Mouse (Mus musculus): ENCODE measurements around the gene Nufip1. TPM values are rescaled to one million over a fixed set of nuclear protein-coding genes. Genes with fewer than 3 reads are reported as not detected.
"Not testable (repeated sequence)": the region's sequence is repeated elsewhere in the genome, so short reads cannot be mapped to it uniquely, and the experiment has no call there.

Gene Nufip1
- total RNA-seq, 2 experiments from 2014 or later: 5.1 to 5.3 TPM

DNA sequence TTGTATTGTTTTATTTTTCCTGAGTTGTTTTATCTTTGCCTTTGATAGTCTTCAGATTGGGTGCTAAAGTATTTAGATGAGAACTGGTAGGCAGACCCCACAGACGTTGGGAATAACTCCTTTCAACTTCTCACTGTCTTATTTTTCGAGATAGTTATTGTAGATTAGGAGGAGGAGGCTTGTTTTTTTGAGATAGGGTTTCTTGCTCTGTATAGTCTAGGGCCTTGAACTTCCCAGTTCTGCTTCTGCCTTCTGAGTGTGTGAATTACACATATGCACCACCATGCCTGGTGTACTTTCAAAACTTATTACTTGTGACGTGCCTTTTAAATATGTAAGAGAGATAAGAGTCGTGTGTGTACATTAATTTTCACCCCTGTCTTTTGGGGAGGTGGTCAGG, 17.5 kb downstream of the Nufip1 start:
- no peak for DNase-seq
- intact Hi-C loops (cut with DNase I): no loop called here

DNA sequence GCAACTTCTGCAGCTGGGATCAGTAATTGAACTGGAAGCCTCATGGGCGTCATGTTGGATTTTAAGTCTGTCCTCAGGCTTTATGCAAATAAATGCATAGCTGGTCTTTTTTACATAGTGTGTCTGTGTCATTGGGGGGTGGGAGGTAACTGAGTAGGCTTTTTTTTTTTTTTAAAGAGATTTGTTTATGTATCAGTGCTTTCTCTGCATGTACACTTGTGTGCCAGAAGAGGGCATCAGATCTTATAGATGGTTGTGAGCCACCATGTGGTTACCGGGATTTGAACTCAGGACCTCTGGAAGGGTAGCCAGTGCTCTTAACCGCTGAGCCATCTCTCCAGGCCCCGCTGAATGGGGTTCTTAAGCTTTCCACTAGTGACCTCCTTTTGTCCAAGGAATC, 24.3 kb downstream of the Nufip1 start:
- intact Hi-C loops (cut with DNase I): no loop called here
- DNase-seq: no peak

DNA sequence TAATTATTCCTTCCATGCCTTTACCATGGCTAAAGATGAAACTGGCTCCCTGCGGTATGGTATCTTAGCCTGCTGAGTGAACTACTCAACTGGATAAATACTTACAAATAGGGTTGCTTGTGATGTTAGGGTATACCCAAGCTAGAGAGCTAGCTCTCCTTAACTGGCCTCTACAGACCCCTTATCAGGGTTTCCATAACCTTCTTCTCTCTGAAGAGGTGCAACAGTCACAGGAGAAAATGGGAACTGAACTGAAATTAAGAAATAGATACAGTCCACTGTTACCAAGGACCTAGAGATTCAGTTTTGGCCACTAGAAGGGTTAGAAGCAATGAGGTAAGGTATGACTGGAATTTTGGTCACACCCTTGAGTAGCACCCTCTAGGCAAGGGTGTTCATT, 34.6 kb downstream of the Nufip1 start:
- intact Hi-C loops (cut with DNase I): no loop called here
- DNase-seq: no peak

DNA sequence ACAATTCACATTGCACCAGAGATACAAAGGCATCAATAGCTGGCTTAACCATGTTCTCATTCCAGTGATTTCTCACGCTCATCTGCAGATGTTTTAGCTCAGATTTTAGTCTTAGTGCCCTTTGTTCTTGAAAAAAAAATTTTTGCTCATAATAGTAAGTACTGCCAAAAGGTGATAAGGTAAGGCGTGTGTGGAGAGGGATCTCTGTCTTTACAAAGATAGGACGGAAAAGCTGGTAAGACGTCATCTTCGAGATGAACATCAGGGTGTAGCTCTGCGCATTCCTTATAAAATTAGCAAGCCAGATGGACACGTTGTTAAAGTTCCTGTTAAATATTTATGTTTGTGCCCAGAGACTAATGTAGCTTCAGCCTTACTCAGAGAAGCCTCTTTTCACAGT, 35.2 kb downstream of the Nufip1 start:
- intact Hi-C loops (cut with DNase I): no loop called here
- DNase-seq: no peak

DNA sequence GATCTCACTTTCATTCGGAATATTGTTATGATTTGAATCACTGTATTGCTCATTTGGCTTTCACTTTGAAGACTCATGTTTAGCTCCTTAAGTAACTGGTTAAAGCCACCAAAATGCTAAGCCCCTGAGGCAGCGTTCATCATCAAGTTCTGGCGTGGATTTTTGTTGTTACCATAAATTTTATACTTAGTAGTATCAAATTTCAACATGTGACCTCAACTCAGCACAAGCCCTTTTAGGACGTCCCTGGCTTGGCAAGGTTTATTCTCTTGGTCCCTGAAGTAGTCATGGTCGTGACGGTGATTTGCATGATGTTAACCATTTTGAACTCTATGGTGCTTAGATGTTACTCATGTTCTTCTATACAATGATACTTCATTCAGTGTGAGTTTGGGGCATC, 36.4 kb downstream of the Nufip1 start:
- no peak for DNase-seq
- intact Hi-C loops (cut with DNase I): no loop called here

DNA sequence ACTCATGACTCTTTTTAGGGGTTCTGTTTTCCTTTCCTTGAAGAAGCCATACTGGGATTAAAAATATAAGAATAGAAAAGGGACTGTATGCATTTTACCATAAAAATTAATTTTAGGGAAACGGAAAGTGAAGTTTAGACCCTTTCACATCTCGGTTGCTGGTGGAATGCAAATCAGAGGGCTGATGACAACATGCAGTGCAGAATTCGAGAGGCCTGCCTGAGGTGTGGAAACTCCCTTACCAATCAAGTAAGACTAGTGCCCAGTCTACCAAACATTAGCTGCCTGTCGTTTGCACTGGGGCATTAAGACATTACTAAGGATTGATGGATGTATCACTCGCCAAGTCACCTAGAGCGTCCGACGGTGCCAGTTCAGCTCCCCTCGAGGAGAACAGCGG, 37.6 kb downstream of the Nufip1 start:
- DNase-seq: no peak
- intact Hi-C loops (cut with DNase I): no loop called here

DNA sequence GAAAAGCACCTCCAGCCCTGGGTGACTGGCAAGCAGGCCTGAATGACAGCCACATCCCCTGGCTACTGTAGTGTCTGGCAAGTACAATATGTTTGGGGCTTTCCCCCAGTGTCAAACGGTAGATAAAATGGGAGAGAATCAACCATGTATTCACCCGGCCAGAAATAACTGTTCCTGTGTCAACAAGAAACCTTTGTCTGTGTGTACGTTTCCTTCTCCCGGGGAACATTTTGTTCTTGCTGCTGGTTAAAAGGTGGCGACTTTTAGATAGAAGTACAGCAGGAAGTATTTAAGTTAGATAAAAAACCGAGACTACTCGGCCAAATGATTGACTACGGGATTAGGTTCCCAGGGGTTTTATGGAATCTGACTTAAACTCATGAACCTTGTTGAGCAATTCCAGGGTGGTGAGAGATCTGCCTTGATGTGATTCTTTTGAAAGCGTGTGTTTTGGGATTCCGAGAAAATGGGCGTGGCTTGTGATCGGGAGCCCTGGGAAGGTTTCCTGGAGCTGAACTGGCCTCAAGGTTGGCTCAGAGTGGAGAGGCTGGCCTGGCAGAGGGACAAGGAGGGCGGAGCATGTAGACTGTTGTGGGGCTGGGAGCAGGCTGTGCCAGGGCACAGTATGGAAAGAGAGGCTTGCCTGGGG, 39.0 kb downstream of the Nufip1 start:
- DNase-seq: peak; percentile 89 to 90
- intact Hi-C loops (cut with DNase I): loop anchor here (10.0 kb wide), 1 partner anchor 865 kb away; no protein-coding TSS in a partner anchor

DNA sequence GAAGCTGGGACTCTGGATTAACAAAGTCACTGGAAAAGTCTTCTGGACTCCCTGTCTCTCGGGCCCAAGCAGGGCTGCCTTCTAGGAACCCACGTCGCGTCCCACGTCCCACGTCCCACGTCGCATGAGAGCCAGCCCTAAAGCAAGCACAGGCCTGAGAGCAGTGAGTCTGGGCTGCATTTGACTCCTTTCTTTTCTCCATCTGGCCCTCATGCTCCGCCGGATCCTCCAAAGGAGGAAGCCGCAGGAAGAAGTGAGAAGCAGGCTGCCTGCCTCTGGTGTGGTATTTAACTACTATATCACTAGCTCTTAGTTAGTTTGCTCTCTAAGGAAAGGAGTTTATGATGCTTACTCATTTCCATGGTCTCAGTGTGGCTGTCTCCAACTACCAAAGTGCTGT, 39.8 kb downstream of the Nufip1 start:
- intact Hi-C loops (cut with DNase I): loop anchor here (10.0 kb wide), 1 partner anchor 864 kb away; no protein-coding TSS in a partner anchor
- DNase-seq: no peak

DNA sequence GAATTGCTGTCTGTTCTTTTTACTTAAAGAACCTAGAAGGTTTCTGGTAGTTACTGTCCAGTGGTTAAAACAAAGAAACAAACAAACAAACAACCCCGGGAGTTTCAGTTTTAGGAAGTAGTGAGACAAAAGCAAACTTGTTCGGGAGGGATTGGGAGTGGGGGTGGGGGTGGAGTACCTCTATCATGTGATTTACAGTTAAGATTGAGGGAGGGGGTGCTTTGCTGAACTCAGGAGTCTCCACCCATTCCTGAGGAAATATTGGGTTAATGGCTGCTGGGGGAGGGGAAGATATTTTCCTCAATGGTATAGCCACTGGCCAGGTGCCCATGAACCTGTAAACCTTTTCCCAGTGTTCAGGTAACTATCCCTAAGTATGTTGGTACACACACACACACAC, 40.3 kb downstream of the Nufip1 start:
- intact Hi-C loops (cut with DNase I): loop anchor here (10.0 kb wide), 1 partner anchor 864 kb away; no protein-coding TSS in a partner anchor
- no peak for DNase-seq

DNA sequence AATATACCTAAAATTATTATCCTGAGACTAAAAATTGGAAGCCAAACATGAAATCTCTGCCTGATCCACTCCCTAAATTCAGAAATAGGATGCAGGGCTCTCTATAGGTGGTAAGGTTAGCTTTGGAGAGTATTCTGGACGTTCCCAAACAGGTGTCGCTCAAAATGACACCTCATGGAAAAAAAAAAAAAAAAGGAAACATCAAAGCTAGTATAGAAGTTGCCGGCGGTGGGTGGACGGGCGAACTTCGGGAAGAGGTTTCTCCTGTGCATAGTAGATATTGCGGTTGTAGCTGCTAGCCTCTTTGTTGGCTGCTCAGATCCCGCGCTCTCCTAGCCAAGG, 41.1 kb downstream of the Nufip1 start:
- intact Hi-C loops (cut with DNase I): loop anchor here (1.0 to 10.0 kb wide), 3 partner anchors 263 to 863 kb away; partner anchors contain the start of gene Tsc22d1
- DNase-seq: no peak

DNA sequence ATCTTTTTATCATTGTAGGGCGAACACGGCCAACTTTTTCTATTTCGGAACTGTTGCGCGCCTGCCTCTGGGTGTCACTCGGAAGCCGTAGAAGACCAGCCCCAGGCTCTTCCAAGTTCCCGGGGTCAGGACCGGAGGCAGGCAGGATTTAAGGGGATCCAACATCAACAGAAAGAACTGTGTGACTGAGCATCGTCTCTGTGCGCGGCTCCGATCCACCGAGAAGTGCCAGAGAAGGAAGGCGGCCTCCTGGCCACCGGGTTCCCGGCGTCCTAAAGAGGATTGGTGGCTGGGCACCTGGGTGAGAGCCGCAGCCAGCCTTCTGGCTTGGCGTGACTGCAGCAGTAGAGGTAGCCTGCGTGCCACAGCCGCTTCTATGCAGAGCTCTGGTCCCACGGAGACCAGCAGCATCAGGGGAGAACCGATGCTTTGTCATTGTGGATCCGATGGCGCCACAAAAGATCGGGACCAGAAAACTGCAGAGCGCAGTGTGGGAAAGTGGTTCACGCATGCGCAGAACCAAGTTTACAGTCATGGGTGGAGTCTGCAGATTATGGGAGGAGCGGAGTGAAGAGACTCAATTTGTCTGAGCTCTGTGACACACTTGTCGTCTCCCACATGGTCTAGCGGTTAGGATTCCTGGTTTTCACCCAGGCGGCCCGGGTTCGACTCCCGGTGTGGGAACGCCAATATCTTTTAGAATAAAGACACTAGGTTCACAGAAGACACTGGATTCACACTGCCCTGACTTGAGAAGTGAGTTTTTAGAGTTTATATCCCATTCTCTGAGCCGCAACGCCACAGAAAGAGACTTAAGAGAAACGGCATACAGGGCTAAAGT, 41.7 kb downstream of the Nufip1 start:
- peak; percentile 97 for DNase-seq
- intact Hi-C loops (cut with DNase I): loop anchor here (1.0 to 10.0 kb wide), 3 partner anchors 262 to 862 kb away; partner anchors contain the start of gene Tsc22d1

DNA sequence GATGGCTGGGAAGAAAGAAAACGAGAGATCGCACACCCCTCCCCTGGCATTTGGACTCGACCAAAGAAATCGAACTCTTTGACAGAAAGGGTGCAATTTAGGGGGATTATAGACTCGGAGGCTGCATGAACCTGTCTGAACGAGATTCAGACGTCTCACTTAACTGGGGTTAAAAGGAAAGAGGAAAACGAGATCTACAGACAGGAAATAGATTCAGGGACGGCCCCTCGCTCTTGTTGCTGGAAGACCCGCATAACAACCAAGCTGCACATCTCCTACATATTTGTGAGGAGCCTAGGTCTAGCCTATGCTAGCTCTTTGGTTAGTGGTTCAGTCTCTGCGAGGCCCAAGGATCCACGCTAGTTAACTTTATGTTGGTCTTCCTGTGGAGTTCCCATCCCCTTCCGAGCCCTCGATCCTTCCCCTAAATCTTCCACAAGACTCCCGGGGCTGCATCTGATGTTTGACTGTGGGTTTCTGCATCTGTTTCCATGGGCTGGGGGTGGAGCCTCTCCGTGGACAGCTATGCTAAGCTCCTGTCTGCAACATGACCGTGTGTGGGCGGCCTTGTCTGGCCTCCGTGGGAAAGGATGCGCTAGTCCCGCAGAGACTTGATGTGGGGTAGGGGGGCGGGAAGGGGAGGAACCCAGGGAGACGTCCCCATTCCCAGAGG, 42.4 kb downstream of the Nufip1 start:
- intact Hi-C loops (cut with DNase I): loop anchor here (10.0 kb wide), 1 partner anchor 862 kb away; no protein-coding TSS in a partner anchor
- peak in 1 of 2 experiments; percentile 29 for DNase-seq

DNA sequence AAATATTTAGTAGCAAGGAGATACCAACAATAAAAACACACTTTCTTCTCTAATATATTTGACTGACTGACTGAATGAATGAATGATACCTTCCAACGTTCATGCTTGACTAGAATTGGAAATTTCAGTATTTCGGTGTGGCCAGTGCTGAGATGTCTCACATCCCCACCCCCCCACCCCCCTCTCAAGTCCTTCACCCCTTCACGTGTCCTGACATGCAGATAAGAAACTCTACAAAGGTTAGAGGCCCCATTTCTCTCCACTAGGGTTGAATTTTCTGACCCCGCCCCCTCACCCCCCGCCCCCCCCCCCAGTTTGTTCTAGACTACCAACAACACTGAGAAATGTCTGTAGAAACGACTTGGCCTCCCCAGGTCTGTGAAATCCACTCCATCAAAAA, 43.1 kb downstream of the Nufip1 start:
- no peak for DNase-seq
- intact Hi-C loops (cut with DNase I): loop anchor here (10.0 kb wide), 1 partner anchor 861 kb away; no protein-coding TSS in a partner anchor

DNA sequence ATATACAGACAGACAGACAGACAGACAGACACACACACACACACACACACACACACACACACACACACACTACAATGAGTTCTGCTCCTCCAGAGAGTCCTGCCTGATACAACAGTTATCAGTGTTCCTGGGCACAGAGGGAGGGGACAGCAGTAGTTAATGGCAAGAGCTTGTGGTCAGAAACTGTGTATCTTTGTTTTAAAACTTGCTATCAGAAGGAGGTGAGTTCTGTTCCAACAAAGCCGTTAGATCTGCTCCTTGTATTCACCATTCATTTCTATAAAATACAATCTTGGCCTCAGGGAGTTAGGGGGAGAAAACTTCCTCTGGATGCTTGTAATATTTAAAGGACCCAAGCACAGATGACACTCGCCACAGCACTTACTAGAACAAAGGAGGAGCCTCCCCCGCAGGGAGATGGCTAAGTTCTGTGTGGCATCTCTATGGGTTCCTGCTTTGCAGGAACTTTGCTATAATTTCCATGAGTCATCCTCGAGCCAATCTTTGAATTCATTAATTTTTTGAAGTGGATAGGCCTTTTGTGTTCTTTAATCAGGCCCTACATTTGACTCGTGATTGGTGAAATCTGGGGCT, 47.6 kb downstream of the Nufip1 start:
- intact Hi-C loops (cut with DNase I): loop anchor here (10.0 kb wide), 1 partner anchor 857 kb away; no protein-coding TSS in a partner anchor
- no peak for DNase-seq

DNA sequence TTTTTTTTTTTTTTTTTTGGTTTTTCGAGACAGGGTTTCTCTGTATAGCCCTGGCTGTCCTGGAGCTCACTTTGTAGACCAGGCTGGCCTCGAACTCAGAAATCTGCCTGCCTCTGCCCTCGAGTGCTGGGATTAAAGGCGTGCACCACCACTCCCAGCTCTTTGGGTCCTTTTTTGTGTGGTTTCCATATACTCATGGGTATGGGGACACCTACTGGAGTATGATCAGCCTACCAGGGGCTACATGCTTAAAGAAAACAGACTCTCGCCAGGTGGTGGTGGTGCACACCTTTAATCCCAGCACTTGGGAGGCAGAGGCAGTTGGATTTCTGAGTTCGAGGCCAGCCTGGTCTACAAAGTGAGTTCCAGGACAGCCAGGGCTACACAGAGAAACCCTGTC, 49.9 kb downstream of the Nufip1 start:
- DNase-seq; intact Hi-C loops (cut with DNase I): not testable (repeated sequence)

DNA sequence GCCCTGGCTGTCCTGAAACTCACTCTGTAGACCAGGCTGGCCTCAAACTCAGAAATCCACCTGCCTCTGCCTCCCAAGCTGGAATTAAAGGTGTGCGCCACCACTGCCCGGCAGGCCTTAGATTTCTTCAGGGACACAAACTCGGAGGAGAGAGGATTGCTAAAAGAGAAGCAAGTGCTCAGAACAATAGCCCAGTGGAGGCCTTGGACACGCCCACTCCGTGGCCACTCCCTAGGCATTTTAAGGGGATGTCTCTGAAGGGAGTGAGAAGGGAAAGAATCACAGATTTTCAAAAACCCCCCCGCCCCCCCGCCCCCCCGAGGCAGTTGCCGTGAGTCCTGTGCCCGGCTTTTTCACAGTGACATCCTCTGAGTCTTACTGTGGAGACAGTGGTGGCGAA, 53.5 kb downstream of the Nufip1 start:
- intact Hi-C loops (cut with DNase I): no loop called here
- DNase-seq: no peak

DNA sequence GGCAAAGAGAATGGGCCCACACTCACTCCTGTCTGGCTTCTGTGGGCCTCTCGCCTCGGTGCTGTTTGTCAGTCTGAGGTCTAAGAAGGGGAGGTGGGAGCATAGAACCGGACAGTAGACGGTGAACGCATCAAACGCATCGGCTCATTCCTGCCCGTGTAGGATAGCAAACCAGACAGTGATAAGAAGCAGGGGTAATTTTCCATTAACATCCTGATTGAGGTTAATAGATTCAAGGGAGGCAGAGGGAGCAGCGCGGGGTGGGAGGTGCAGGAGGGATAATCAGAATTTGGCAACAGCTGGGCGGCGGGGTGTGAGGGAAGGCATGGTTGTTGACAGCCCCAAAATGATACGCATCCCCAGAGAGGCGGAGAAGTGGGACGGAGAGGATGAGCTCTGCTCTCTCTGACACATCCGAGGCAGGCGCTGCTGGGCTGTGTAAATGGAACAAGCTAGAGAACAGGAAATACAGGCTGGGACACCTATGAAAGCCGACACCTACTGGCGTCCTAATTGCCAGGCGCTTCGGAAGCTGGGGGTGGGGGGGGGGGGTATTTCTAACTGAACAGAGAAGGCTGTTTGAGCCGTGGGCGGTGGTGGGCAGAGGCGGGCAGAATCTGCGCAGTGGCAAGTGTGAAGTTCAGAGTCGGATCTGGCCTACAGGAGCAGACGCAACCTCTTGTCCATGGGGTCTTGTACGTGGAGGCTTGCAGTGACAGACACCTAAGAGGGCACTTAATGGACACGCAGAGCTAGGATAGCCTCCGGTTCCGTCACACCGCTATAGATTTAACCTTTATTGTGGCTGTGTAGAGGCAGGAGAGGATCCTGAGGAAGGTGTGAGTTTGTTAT, 54.4 kb downstream of the Nufip1 start:
- DNase-seq: peak in 1 of 2 experiments; percentile 37
- intact Hi-C loops (cut with DNase I): no loop called here

DNA sequence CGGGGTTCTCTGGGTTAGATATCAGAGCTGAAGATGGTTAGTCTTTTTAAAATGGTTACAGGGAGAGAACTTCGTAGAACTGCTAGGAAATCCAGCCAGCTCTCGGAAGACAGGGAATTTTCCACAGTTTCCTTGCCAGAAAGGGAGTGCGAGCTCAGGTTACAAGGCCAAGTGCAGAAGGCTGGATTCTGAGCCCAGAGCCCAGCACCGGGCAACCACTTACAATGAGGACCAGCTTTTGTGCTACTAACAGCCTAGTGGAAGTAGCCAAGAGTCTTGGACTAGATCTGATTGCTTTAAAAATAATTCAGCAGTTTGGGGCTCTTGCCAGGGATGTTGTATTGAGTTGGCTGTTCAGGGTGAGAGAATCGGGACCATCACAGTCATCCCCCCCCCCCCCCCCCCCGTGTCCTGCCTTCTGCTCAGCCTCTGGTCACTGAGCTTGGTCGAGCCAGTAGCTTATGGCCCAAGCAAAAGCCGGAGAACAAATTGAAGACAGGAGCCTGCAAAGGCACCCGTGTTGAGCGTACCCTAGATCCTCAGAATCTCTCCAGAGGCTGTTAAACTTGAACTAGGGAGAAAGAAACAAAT, 59.3 kb downstream of the Nufip1 start:
- intact Hi-C loops (cut with DNase I): no loop called here
- DNase-seq: peak in 1 of 2 experiments; percentile 46

DNA sequence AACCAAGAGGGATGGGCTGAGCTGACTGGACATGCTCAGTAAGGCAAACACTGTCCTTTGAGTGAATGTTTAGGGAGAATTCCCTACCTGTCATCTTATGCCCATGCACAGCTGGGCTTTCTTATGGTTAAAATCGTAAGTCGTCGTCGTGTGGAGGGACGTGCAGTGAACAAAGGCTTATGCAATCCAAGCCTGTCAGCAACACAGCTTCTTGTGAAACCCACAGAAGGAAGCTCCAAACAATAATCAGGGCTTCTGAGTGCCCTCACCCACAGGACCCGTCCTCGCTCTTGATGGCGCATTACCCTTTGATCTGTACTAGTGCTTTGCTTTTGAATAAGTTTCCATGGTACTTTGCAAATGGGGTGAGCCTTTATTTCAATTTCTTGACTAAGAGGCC, 60.6 kb downstream of the Nufip1 start:
- intact Hi-C loops (cut with DNase I): no loop called here
- no peak for DNase-seq

DNA sequence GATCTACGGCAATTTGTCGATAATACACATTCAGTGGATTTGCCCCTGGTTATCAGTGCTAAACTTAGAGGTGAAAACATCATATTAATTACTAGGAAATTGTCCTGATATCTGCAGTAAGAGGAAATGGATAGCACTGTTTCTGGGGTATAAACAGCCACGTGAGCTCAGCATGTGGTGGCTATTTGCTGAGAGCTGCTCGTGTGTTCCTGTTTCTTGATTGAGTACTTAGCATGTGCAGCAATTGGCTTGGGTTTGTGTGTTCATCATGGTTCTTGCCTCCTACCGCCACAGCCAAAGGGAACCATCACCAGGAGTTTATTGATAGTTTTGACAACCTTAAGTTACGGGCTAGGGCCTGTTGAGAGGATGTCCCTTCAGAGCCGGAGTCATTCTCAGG, 63.6 kb downstream of the Nufip1 start:
- no peak for DNase-seq
- intact Hi-C loops (cut with DNase I): no loop called here

Measured in heart, postnatal 10 days (tissue).